Mouse (Mus musculus): ENCODE measurements around the gene Lrrc28.

Lrrc28 gene

GRCm38 (mm10) chr7:67644291-67644690, 777 bp downstream of the Lrrc28 start:
- no peak for DNase-seq

GRCm38 (mm10) chr7:67642955-67643354, 2.1 kb downstream of the Lrrc28 start:
- DNase-seq, result no peak

GRCm38 (mm10) chr7:67639006-67639405, 6.1 kb downstream of the Lrrc28 start:
- no peak for DNase-seq

GRCm38 (mm10) chr7:67636161-67636560, 8.9 kb downstream of the Lrrc28 start:
- no peak for DNase-seq

GRCm38 (mm10) chr7:67634210-67634609, 10.9 kb downstream of the Lrrc28 start:
- no peak for DNase-seq

GRCm38 (mm10) chr7:67632380-67632779, 12.7 kb downstream of the Lrrc28 start:
- no peak for DNase-seq

GRCm38 (mm10) chr7:67630817-67631216, 14.3 kb downstream of the Lrrc28 start:
- peak; percentile 61 for DNase-seq

- no peak for DNase-seq
These were observed 15.4 kb downstream of the Lrrc28 start for GRCm38 (mm10) chr7:67629681-67630080.

- DNase-seq, result no peak
These were observed 18.4 kb downstream of the Lrrc28 start for GRCm38 (mm10) chr7:67626671-67627070.

- no peak for DNase-seq
These were observed 22.9 kb downstream of the Lrrc28 start for GRCm38 (mm10) chr7:67622151-67622550.

- no peak for DNase-seq
These were observed 25.2 kb downstream of the Lrrc28 start for GRCm38 (mm10) chr7:67619836-67620235.

GRCm38 (mm10) chr7:67618316-67618715, 26.8 kb downstream of the Lrrc28 start:
- DNase-seq, result no peak

- DNase-seq, result no peak
These were observed 27.4 kb downstream of the Lrrc28 start for GRCm38 (mm10) chr7:67617646-67618045.

GRCm38 (mm10) chr7:67616890-67617289, 28.2 kb downstream of the Lrrc28 start:
- no peak for DNase-seq

GRCm38 (mm10) chr7:67614464-67614861, 30.6 kb downstream of the Lrrc28 start:
- DNase-seq, result no peak

GRCm38 (mm10) chr7:67613795-67614463, 31.1 kb downstream of the Lrrc28 start:
- DNase-seq, result no peak

- DNase-seq, result no peak
These were observed 36.6 kb downstream of the Lrrc28 start for GRCm38 (mm10) chr7:67608348-67609024.

GRCm38 (mm10) chr7:67607669-67608347, 37.3 kb downstream of the Lrrc28 start:
- DNase-seq, result no peak

GRCm38 (mm10) chr7:67606250-67606649, 38.8 kb downstream of the Lrrc28 start:
- no peak for DNase-seq

GRCm38 (mm10) chr7:67605114-67605513, 40.0 kb downstream of the Lrrc28 start:
- no peak for DNase-seq

- peak; percentile 61 for DNase-seq
These were observed 47.0 kb downstream of the Lrrc28 start for GRCm38 (mm10) chr7:67598050-67598449.

GRCm38 (mm10) chr7:67596961-67597360, 48.1 kb downstream of the Lrrc28 start:
- DNase-seq, result no peak

GRCm38 (mm10) chr7:67596322-67596721, 48.7 kb downstream of the Lrrc28 start:
- DNase-seq, result no peak

- no peak for DNase-seq
These were observed 51.2 kb downstream of the Lrrc28 start for GRCm38 (mm10) chr7:67593902-67594301.

All from right cerebral cortex, postnatal 25 days (tissue).